Mouse (Mus musculus): Measurements from ENCODE around the gene Olfr107. TPM values are rescaled to one million over a fixed set of nuclear protein-coding genes. Genes with fewer than 3 reads are reported as not detected.

Olfr107 gene
- total RNA-seq (2014; rRNA removed; ENCODE audit: low replicate concordance), result not detected in 2 replicates
- not detected in 2 replicates for polyA plus RNA-seq (2015; fragmentation: Nextera tagmentation; extraction: Ambion mirVana)

GRCm38 (mm10) chr17:37398926-37399325 lies at the start of gene Olfr107:
TSS of gene Olfr107 (plus strand) at chr17:37399226.
- no peak for DNase-seq (ENCODE audit: low spot score)
- H3K36me3 ChIP-seq (replicated peaks; ENCODE audit: control insufficient read depth, insufficient read depth, low read length), result no peaks in the 10 kb centered on the region
- H3K4me1 ChIP-seq (ENCODE audit: control insufficient read depth, insufficient read depth), result no peaks in the 10 kb centered on the region
- no peak for TF ChIP-seq EP300 (IDR thresholded peaks at IDR 0.05; ENCODE audit: low read depth)
- H3K9me3 ChIP-seq (replicated peaks; ENCODE audit: control insufficient read depth, low read length), result no peaks in the 10 kb centered on the region
- no peaks in the 10 kb centered on the region for H3K27me3 ChIP-seq (ENCODE audit: control insufficient read depth, insufficient read depth, low read length)
- no peak within 1 kb of the TSS for H3K27ac ChIP-seq (ENCODE audit: low read depth)
- H3K9ac ChIP-seq (replicated peaks; ENCODE audit: low read depth, low read length), result no peak within 1 kb of the TSS
- 63% methylated on average over 3 of the region's 3 CpGs for WGBS
- H3K4me2 ChIP-seq (ENCODE audit: low read depth, low read length), result no peak within 1 kb of the TSS
- no peak for ATAC-seq (ENCODE audit: insufficient read depth, low read depth)
- H3K4me3 ChIP-seq (ENCODE audit: low read depth, low read length), result no peak within 1 kb of the TSS

- DNase-seq (ENCODE audit: low spot score), result no peak
- Histone ChIP-seq H3K27me3 (ENCODE audit: control insufficient read depth, insufficient read depth, low read length) (no peaks in the 10 kb centered on the region), H3K9ac (replicated peaks; ENCODE audit: low read depth, low read length) (no peak within 1 kb of the TSS), H3K4me1 (ENCODE audit: control insufficient read depth, insufficient read depth) (no peaks in the 10 kb centered on the region), H3K27ac (ENCODE audit: low read depth) (no peak within 1 kb of the TSS), H3K9me3 (replicated peaks; ENCODE audit: control insufficient read depth, low read length) (no peaks in the 10 kb centered on the region), H3K36me3 (replicated peaks; ENCODE audit: control insufficient read depth, insufficient read depth, low read length) (no peaks in the 10 kb centered on the region), H3K4me3 (ENCODE audit: low read depth, low read length) (no peak within 1 kb of the TSS), H3K4me2 (ENCODE audit: low read depth, low read length) (no peak within 1 kb of the TSS)
- no peak for ATAC-seq (ENCODE audit: insufficient read depth, low read depth)
- TF ChIP-seq CTCF (IDR thresholded peaks at IDR 0.05; ENCODE audit: low read depth), result no peak
- no peak for TF ChIP-seq EP300 (IDR thresholded peaks at IDR 0.05; ENCODE audit: low read depth)
These were observed 39.7 kb upstream of the Olfr107 start, which contains the start of gene Olfr104-ps for GRCm38 (mm10) chr17:37359282-37359681. TSS of gene Olfr104-ps (plus strand) at chr17:37359582.

- H3K27me3 ChIP-seq (ENCODE audit: control insufficient read depth, insufficient read depth, low read length), result no peaks in the 10 kb centered on the region
- no peak within 1 kb of the TSS for H3K4me2 ChIP-seq (ENCODE audit: low read depth, low read length)
- H3K9me3 ChIP-seq (replicated peaks; ENCODE audit: control insufficient read depth, low read length), result no peaks in the 10 kb centered on the region
- TF ChIP-seq CTCF (IDR thresholded peaks at IDR 0.05; ENCODE audit: low read depth) (no peak), EP300 (IDR thresholded peaks at IDR 0.05; ENCODE audit: low read depth) (no peak)
- no peaks in the 10 kb centered on the region for H3K36me3 ChIP-seq (replicated peaks; ENCODE audit: control insufficient read depth, insufficient read depth, low read length)
- no peaks in the 10 kb centered on the region for H3K4me1 ChIP-seq (ENCODE audit: control insufficient read depth, insufficient read depth)
- ATAC-seq (ENCODE audit: insufficient read depth, low read depth) (no peak), DNase-seq (ENCODE audit: low spot score) (no peak)
- H3K4me3 ChIP-seq (ENCODE audit: low read depth, low read length), result no peak within 1 kb of the TSS
- no peak within 1 kb of the TSS for H3K27ac ChIP-seq (ENCODE audit: low read depth)
- no peak within 1 kb of the TSS for H3K9ac ChIP-seq (replicated peaks; ENCODE audit: low read depth, low read length)
These were observed 20.3 kb upstream of the Olfr107 start, which contains the start of gene Olfr105-ps for GRCm38 (mm10) chr17:37378733-37379132. TSS of gene Olfr105-ps (plus strand) at chr17:37379033.

DNA sequence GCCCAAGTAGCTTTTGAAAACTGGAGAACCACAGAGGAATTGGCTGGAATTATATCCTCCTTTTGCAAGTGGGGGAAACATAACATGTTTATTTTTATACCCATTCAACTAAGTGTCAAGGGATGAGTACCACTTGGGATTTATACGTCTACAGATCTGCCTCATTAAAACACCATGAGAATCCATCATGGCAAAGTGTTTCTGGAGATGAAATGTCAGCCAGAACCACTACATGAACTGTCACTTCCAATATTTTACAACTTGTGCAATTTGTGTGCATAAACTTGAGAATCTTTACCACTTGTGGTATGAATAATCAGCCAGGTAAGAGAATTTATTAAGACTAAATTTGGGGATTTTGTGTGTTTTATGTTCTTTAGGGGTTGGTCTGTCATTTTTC lies 8.9 kb upstream of the Olfr107 start, which contains the start of gene Olfr106-ps:
TSS of gene Olfr106-ps (plus strand) at position 301 of the 400 bp plus-strand sequence.
- no peak within 1 kb of the TSS for H3K4me3 ChIP-seq (ENCODE audit: low read depth, low read length)
- H3K27ac ChIP-seq (ENCODE audit: low read depth), result no peak within 1 kb of the TSS
- ATAC-seq (ENCODE audit: insufficient read depth, low read depth) (no peak), DNase-seq (ENCODE audit: low spot score) (no peak)
- WGBS, result 51% methylated on average over 1 of the region's 1 CpGs
- TF ChIP-seq CTCF (IDR thresholded peaks at IDR 0.05; ENCODE audit: low read depth) (no peak), EP300 (IDR thresholded peaks at IDR 0.05; ENCODE audit: low read depth) (no peak)
- no peak within 1 kb of the TSS for H3K4me2 ChIP-seq (ENCODE audit: low read depth, low read length)
- no peaks in the 10 kb centered on the region; the same call in 1 of the 2 replicates for H3K9me3 ChIP-seq (replicated peaks; ENCODE audit: control insufficient read depth, low read length)
- no peak within 1 kb of the TSS for H3K9ac ChIP-seq (replicated peaks; ENCODE audit: low read depth, low read length)
- no peaks in the 10 kb centered on the region for H3K27me3 ChIP-seq (ENCODE audit: control insufficient read depth, insufficient read depth, low read length)
- no peaks in the 10 kb centered on the region for H3K4me1 ChIP-seq (ENCODE audit: control insufficient read depth, insufficient read depth)
- H3K36me3 ChIP-seq (replicated peaks; ENCODE audit: control insufficient read depth, insufficient read depth, low read length), result no peaks in the 10 kb centered on the region

- H3K4me3 ChIP-seq (ENCODE audit: low read depth, low read length), result no peak overlapping the region
- TF ChIP-seq CTCF (IDR thresholded peaks at IDR 0.05; ENCODE audit: low read depth) (no peak), EP300 (IDR thresholded peaks at IDR 0.05; ENCODE audit: low read depth) (no peak)
- no peaks in the 10 kb centered on the region for H3K36me3 ChIP-seq (replicated peaks; ENCODE audit: control insufficient read depth, insufficient read depth, low read length)
- no peak overlapping the region for H3K27ac ChIP-seq (ENCODE audit: low read depth)
- no peak overlapping the region for H3K4me2 ChIP-seq (ENCODE audit: low read depth, low read length)
- DNase-seq (ENCODE audit: low spot score) (no peak), ATAC-seq (ENCODE audit: insufficient read depth, low read depth) (no peak)
- H3K27me3 ChIP-seq (ENCODE audit: control insufficient read depth, insufficient read depth, low read length), result no peaks in the 10 kb centered on the region
- H3K9me3 ChIP-seq (replicated peaks; ENCODE audit: control insufficient read depth, low read length), result peaks cover 2% of the 10 kb centered on the region; the same call in 1 of the 2 replicates
- no peak overlapping the region for H3K9ac ChIP-seq (replicated peaks; ENCODE audit: low read depth, low read length)
- no peaks in the 10 kb centered on the region for H3K4me1 ChIP-seq (ENCODE audit: control insufficient read depth, insufficient read depth)
These were observed 14.4 kb downstream of the Olfr107 start for GRCm38 (mm10) chr17:37413380-37413779.

DNA sequence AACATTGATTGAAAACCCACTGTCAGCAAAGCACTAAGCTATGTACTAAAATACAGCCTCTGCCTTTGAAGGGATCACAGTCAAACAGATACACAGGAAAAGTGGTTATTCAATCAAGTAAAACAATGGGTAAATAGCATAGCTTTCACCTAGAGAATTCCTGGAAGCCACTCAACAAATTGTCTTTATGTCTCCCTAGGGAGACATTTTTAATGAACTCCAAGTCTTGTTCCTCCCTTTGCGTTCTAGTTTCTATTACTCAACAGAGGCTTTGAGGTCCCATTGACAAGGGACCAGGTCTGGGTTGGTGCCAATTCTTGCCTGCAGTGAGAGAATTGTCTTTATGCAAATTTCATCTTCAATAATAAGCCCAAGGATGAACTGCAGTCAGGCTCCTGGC lies 46.2 kb downstream of the Olfr107 start, which contains the start of gene Olfr108:
TSS of gene Olfr108 (plus strand) at position 301 of the 400 bp plus-strand sequence.
- H3K9me3 ChIP-seq (replicated peaks; ENCODE audit: control insufficient read depth, low read length), result no peaks in the 10 kb centered on the region
- no peaks in the 10 kb centered on the region for H3K27me3 ChIP-seq (ENCODE audit: control insufficient read depth, insufficient read depth, low read length)
- no peak for ATAC-seq (ENCODE audit: insufficient read depth, low read depth)
- no peak for DNase-seq (ENCODE audit: low spot score)
- H3K27ac ChIP-seq (ENCODE audit: low read depth), result no peak within 1 kb of the TSS
- no peak within 1 kb of the TSS for H3K9ac ChIP-seq (replicated peaks; ENCODE audit: low read depth, low read length)
- no peak within 1 kb of the TSS for H3K4me3 ChIP-seq (ENCODE audit: low read depth, low read length)
- no peaks in the 10 kb centered on the region for H3K4me1 ChIP-seq (ENCODE audit: control insufficient read depth, insufficient read depth)
- TF ChIP-seq CTCF (IDR thresholded peaks at IDR 0.05; ENCODE audit: low read depth) (no peak), EP300 (IDR thresholded peaks at IDR 0.05; ENCODE audit: low read depth) (no peak)
- H3K36me3 ChIP-seq (replicated peaks; ENCODE audit: control insufficient read depth, insufficient read depth, low read length), result no peaks in the 10 kb centered on the region
- H3K4me2 ChIP-seq (ENCODE audit: low read depth, low read length), result no peak within 1 kb of the TSS
- 67% methylated on average over 1 of the region's 1 CpGs for WGBS

Other genes with a start within 250 kb of the Olfr107 start
- gene Olfr93, start 237.7 kb upstream of the Olfr107 start, total RNA-seq (2014; rRNA removed; ENCODE audit: low replicate concordance), result not detected in 2 replicates
- not detected in 2 replicates for gene Olfr93, start 237.7 kb upstream of the Olfr107 start, polyA plus RNA-seq (2015; fragmentation: Nextera tagmentation; extraction: Ambion mirVana)
- not detected in 2 replicates for gene Ubd, start 205.3 kb upstream of the Olfr107 start, total RNA-seq (2014; rRNA removed; ENCODE audit: low replicate concordance)
- not detected in 2 replicates for gene Ubd, start 205.3 kb upstream of the Olfr107 start, polyA plus RNA-seq (2015; fragmentation: Nextera tagmentation; extraction: Ambion mirVana)
- gene Olfr94, start 198.2 kb upstream of the Olfr107 start, total RNA-seq (2014; rRNA removed; ENCODE audit: low replicate concordance), result not detected in 2 replicates
- not detected in 2 replicates for gene Olfr94, start 198.2 kb upstream of the Olfr107 start, polyA plus RNA-seq (2015; fragmentation: Nextera tagmentation; extraction: Ambion mirVana)
- gene Olfr95, start 186.1 kb upstream of the Olfr107 start, total RNA-seq (2014; rRNA removed; ENCODE audit: low replicate concordance), result not detected in 2 replicates
- not detected in 2 replicates for gene Olfr95, start 186.1 kb upstream of the Olfr107 start, polyA plus RNA-seq (2015; fragmentation: Nextera tagmentation; extraction: Ambion mirVana)
- gene Olfr96, start 179.1 kb upstream of the Olfr107 start, total RNA-seq (2014; rRNA removed; ENCODE audit: low replicate concordance), result not detected in 2 replicates
- not detected in 2 replicates for gene Olfr96, start 179.1 kb upstream of the Olfr107 start, polyA plus RNA-seq (2015; fragmentation: Nextera tagmentation; extraction: Ambion mirVana)
- not detected in 2 replicates for gene Olfr97, start 161.9 kb upstream of the Olfr107 start, total RNA-seq (2014; rRNA removed; ENCODE audit: low replicate concordance)
- gene Olfr97, start 161.9 kb upstream of the Olfr107 start, polyA plus RNA-seq (2015; fragmentation: Nextera tagmentation; extraction: Ambion mirVana), result not detected in 2 replicates
- gene Olfr98, start 135.5 kb upstream of the Olfr107 start, total RNA-seq (2014; rRNA removed; ENCODE audit: low replicate concordance), result not detected in 2 replicates
- gene Olfr98, start 135.5 kb upstream of the Olfr107 start, polyA plus RNA-seq (2015; fragmentation: Nextera tagmentation; extraction: Ambion mirVana), result not detected in 2 replicates
- 0.42 and 0.43 TPM in 2 replicates for gene H2-M3, start 129.0 kb upstream of the Olfr107 start, total RNA-seq (2014; rRNA removed; ENCODE audit: low replicate concordance)
- gene H2-M3, start 129.0 kb upstream of the Olfr107 start, polyA plus RNA-seq (2015; fragmentation: Nextera tagmentation; extraction: Ambion mirVana), result 2.6 and 2.9 TPM in 2 replicates
- not detected in 2 replicates for gene Olfr99, start 115.8 kb upstream of the Olfr107 start, total RNA-seq (2014; rRNA removed; ENCODE audit: low replicate concordance)
- gene Olfr99, start 115.8 kb upstream of the Olfr107 start, polyA plus RNA-seq (2015; fragmentation: Nextera tagmentation; extraction: Ambion mirVana), result not detected in 2 replicates
- not detected in 2 replicates for gene Olfr101, start 94.9 kb upstream of the Olfr107 start, total RNA-seq (2014; rRNA removed; ENCODE audit: low replicate concordance)
- gene Olfr101, start 94.9 kb upstream of the Olfr107 start, polyA plus RNA-seq (2015; fragmentation: Nextera tagmentation; extraction: Ambion mirVana), result not detected in 2 replicates
- gene Olfr102, start 82.2 kb upstream of the Olfr107 start, total RNA-seq (2014; rRNA removed; ENCODE audit: low replicate concordance), result not detected in 2 replicates
- gene Olfr102, start 82.2 kb upstream of the Olfr107 start, polyA plus RNA-seq (2015; fragmentation: Nextera tagmentation; extraction: Ambion mirVana), result not detected in 2 replicates
- gene Olfr103, start 59.5 kb upstream of the Olfr107 start, total RNA-seq (2014; rRNA removed; ENCODE audit: low replicate concordance), result not detected in 2 replicates
- not detected in 2 replicates for gene Olfr103, start 59.5 kb upstream of the Olfr107 start, polyA plus RNA-seq (2015; fragmentation: Nextera tagmentation; extraction: Ambion mirVana)
- not detected in 2 replicates for gene Olfr104-ps, start 39.6 kb upstream of the Olfr107 start, total RNA-seq (2014; rRNA removed; ENCODE audit: low replicate concordance)
- not detected in 2 replicates for gene Olfr104-ps, start 39.6 kb upstream of the Olfr107 start, polyA plus RNA-seq (2015; fragmentation: Nextera tagmentation; extraction: Ambion mirVana)
- gene Olfr105-ps, start 20.2 kb upstream of the Olfr107 start, total RNA-seq (2014; rRNA removed; ENCODE audit: low replicate concordance), result not detected in 2 replicates
- not detected in 2 replicates for gene Olfr105-ps, start 20.2 kb upstream of the Olfr107 start, polyA plus RNA-seq (2015; fragmentation: Nextera tagmentation; extraction: Ambion mirVana)
- gene Olfr106-ps, start 8.8 kb upstream of the Olfr107 start, total RNA-seq (2014; rRNA removed; ENCODE audit: low replicate concordance), result not detected in 2 replicates
- not detected in 2 replicates for gene Olfr106-ps, start 8.8 kb upstream of the Olfr107 start, polyA plus RNA-seq (2015; fragmentation: Nextera tagmentation; extraction: Ambion mirVana)
- not detected in 2 replicates for gene Olfr108, start 46.3 kb downstream of the Olfr107 start, total RNA-seq (2014; rRNA removed; ENCODE audit: low replicate concordance)
- gene Olfr108, start 46.3 kb downstream of the Olfr107 start, polyA plus RNA-seq (2015; fragmentation: Nextera tagmentation; extraction: Ambion mirVana), result not detected in 2 replicates
- gene Olfr109, start 59.7 kb downstream of the Olfr107 start, total RNA-seq (2014; rRNA removed; ENCODE audit: low replicate concordance), result not detected in 2 replicates
- not detected in 2 replicates for gene Olfr109, start 59.7 kb downstream of the Olfr107 start, polyA plus RNA-seq (2015; fragmentation: Nextera tagmentation; extraction: Ambion mirVana)
- not detected in 2 replicates for gene H2-M2, start 84.3 kb downstream of the Olfr107 start, total RNA-seq (2014; rRNA removed; ENCODE audit: low replicate concordance)
- gene H2-M2, start 84.3 kb downstream of the Olfr107 start, polyA plus RNA-seq (2015; fragmentation: Nextera tagmentation; extraction: Ambion mirVana), result not detected in 2 replicates
- gene Olfr110, start 93.2 kb downstream of the Olfr107 start, total RNA-seq (2014; rRNA removed; ENCODE audit: low replicate concordance), result not detected in 2 replicates
- gene Olfr110, start 93.2 kb downstream of the Olfr107 start, polyA plus RNA-seq (2015; fragmentation: Nextera tagmentation; extraction: Ambion mirVana), result not detected in 2 replicates
- gene Olfr111, start 108.8 kb downstream of the Olfr107 start, total RNA-seq (2014; rRNA removed; ENCODE audit: low replicate concordance), result not detected in 2 replicates
- not detected in 2 replicates for gene Olfr111, start 108.8 kb downstream of the Olfr107 start, polyA plus RNA-seq (2015; fragmentation: Nextera tagmentation; extraction: Ambion mirVana)
- gene Olfr112, start 170.2 kb downstream of the Olfr107 start, total RNA-seq (2014; rRNA removed; ENCODE audit: low replicate concordance), result not detected in 2 replicates
- gene Olfr112, start 170.2 kb downstream of the Olfr107 start, polyA plus RNA-seq (2015; fragmentation: Nextera tagmentation; extraction: Ambion mirVana), result not detected in 2 replicates
- gene Olfr113, start 178.4 kb downstream of the Olfr107 start, total RNA-seq (2014; rRNA removed; ENCODE audit: low replicate concordance), result not detected in 2 replicates
- gene Olfr113, start 178.4 kb downstream of the Olfr107 start, polyA plus RNA-seq (2015; fragmentation: Nextera tagmentation; extraction: Ambion mirVana), result not detected in 2 replicates
- not detected in 2 replicates for gene Olfr114, start 193.5 kb downstream of the Olfr107 start, total RNA-seq (2014; rRNA removed; ENCODE audit: low replicate concordance)
- gene Olfr114, start 193.5 kb downstream of the Olfr107 start, polyA plus RNA-seq (2015; fragmentation: Nextera tagmentation; extraction: Ambion mirVana), result not detected in 2 replicates
- gene Olfr115, start 227.9 kb downstream of the Olfr107 start, total RNA-seq (2014; rRNA removed; ENCODE audit: low replicate concordance), result not detected in 2 replicates
- gene Olfr115, start 227.9 kb downstream of the Olfr107 start, polyA plus RNA-seq (2015; fragmentation: Nextera tagmentation; extraction: Ambion mirVana), result not detected in 2 replicates
- not detected in 2 replicates for gene Olfr116, start 228.0 kb downstream of the Olfr107 start, total RNA-seq (2014; rRNA removed; ENCODE audit: low replicate concordance)
- gene Olfr116, start 228.0 kb downstream of the Olfr107 start, polyA plus RNA-seq (2015; fragmentation: Nextera tagmentation; extraction: Ambion mirVana), result not detected in 2 replicates